Mouse (Mus musculus): Measurements from ENCODE around the gene Ncapg2.

The Ncapg2 gene

GRCm38 (mm10) chr12:116405045-116405835 is at the start of gene Ncapg2:
Gene Ncapg2, plus strand, starts transcription at chr12:116405402.
- DNase-seq, result peak; percentile 97

DNA sequence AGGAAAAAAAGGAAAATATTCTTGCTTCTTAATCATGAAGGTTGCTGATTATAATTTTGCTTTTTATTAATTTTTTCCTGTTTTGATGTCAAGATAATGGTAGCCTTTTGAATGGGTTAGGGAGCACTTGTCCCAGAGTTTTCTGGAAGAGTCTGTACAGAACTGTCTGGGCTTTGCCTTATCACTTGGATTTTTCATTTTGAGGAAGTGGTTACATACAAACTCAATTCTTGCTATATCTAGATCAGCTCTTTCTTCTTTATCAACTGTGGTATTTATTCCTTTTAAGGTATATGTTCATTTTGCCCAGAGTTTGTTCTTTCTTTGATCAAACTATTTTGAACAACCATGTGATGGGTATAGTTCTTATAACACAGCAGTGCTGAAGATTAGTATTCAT is 43.1 kb upstream of the Ncapg2 start:
- DNase-seq, result no peak

DNA sequence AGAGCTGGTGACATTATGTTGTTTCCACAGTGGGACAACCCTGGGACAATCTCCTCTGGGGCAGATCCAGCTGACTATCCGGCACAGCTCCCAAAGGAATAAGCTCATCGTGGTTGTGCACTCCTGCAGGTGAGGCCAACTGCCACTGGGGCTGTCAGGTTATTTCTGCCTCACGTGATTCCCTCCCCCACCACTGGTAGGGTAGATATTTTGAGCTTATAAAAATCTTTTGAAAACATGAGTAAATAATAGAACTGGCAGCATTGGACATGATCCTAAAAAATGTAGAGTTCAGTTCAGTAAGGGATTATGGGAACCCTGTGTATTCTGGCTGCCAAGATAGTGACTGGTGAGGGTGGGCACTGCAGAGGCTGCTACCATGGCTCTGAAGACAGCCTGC is 38.3 kb upstream of the Ncapg2 start:
- DNase-seq, result no peak

- no peak for DNase-seq
Observed at GRCm38 (mm10) chr12:116367346-116367745, 37.9 kb upstream of the Ncapg2 start.

DNA sequence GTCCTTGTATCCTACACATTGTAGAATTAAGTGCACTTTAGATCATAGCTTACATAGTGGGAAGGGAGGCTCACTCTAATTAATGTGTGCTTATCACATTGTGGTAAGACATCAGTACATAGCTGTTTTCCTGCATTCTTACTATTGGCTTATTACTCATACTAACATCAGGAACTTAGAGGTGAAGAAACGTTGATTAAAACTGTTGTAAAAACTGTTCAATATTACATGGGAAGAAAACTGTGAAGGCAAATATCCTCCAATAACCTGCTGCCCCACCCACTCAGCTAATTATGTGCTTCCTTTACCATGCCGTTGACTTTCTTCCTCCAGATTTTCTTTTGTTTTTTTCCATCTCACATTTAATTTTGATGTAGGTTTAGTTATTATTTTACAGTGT is 36.3 kb upstream of the Ncapg2 start:
- DNase-seq, result no peak

DNA sequence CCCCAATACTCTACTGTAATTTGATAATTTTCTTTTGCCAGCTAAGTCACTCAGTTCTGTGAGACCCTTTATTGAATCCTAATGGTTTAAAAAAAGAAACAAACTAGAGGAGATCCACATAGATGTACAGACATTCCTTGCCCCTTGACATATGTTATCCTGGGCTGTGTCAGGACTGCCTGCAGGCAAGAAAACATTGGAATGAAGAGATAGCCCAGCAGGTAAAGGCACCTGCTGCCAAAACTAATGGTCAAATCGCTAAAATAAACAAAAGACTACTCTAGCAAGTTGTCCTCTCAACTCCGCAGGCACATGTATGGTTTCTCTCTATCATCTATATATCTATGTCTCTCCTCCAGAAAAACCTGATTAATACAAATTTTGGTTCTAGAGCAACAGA is 22.1 kb upstream of the Ncapg2 start:
- peak; percentile 34 to 43 for DNase-seq

DNA sequence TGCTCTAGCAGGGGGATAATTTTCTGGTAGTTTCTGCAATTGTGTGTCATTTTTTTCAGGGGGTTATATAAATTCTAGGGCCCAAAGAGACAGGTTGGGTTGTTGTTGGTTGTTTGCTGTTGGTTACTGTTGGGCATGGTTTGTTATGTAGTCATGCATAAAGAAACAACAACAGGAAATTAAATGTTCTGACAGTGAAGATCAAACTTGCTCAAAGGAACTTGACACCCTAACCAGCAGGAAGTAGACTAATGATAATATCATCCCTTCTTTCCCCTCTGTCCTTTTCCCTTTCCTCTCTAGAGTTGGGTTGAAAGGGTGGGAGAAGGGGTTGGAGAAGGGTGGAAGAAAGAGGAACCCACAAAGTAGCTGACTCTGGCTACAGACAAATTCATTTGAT is 21.2 kb upstream of the Ncapg2 start:
- DNase-seq, result no peak

- no peak for DNase-seq
Observed at GRCm38 (mm10) chr12:116386802-116387201, 18.4 kb upstream of the Ncapg2 start.

GRCm38 (mm10) chr12:116389868-116390267 is 15.3 kb upstream of the Ncapg2 start:
- no peak for DNase-seq

DNA sequence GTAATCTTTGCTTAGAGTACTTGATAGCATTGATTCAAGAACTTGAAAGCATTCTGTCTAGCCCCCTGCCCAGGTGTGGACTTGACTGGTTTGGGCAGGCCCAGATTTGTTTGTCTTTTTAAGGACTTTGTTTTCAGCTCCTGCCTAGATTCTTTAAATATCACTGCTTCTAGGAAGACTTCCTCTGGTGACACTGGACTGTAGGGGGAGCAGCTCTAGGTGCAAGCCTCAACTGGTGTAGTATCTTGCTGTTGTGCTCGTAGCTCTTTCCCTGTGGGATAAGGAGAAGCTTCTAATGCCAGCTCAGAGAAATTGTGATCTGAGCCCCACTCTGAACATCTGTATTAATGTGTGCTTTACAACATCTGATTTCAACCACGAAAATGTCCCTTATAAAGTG is 10.9 kb upstream of the Ncapg2 start:
- DNase-seq, result no peak

- no peak for DNase-seq
Observed at GRCm38 (mm10) chr12:116395312-116395711, 9.9 kb upstream of the Ncapg2 start.

GRCm38 (mm10) chr12:116396072-116396695 is 9.0 kb upstream of the Ncapg2 start:
- no peak for DNase-seq

GRCm38 (mm10) chr12:116404012-116404679 is 1.1 kb upstream of the Ncapg2 start:
- peak; percentile 20 to 31 for DNase-seq

- peak in 1 of 2 experiments; percentile 35 for DNase-seq
Observed at GRCm38 (mm10) chr12:116405836-116406155, 594 bp downstream of the Ncapg2 start.

DNA sequence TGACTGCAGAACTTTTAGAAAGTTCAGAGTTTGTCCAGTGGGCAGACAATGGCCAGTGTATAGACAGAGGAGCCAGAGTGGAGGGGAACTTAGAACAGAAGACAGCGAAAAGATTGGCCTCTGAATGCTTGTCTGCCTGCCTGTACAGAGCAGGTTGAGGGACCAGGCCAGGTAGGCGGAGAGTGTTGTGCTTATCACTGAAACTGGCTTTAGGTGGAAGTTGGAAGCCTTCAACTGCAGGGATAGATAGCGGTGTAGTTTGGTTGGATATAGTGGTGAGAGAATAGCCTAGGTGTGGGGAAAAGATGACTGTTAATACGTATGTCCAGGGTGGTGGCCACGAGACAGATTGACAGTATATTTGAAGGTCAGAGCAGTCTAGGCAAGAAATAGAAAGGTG is 2.7 kb downstream of the Ncapg2 start:
- DNase-seq, result no peak

- DNase-seq, result no peak
Observed at GRCm38 (mm10) chr12:116414941-116415340, 9.7 kb downstream of the Ncapg2 start.

GRCm38 (mm10) chr12:116416514-116416913 is 11.3 kb downstream of the Ncapg2 start:
- no peak for DNase-seq

DNA sequence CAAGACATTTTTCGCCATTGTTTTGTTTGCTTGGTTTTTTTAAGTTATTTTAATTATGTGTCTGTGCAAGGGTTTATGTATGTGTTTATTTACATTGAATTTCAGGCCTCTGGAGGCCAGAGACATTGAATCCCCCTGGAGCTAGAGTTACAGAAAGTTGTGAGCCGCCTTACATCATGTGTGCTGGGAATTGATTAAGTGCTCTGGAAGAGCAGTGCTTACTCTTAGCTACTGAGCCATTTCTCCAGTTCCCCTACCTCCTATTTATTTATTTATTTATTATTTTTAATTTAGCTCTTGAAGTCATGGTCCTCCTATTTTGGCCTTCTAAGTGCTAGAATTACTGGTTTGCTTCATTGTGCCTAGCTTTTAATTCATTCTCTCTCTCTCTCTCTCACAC is 16.5 kb downstream of the Ncapg2 start:
- DNase-seq, result no peak

DNA sequence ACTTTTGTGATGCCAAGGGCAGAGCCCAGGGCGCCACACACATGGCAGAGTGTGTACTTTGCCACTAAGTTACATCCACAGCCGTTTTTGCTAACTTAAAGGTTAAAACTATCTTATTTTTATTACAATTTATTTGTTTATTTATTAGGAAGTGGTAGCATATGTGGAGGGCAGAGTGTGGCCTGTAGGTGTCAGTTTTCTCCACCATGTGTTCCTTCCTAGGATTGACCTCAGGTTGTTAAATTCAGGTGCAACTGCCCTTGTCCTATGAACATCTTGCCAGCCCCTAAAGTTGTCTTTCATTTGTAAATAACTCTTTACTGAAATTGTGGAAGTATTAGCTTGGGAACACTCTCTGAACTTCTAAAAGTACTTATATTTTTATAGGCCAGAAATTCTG is 20.2 kb downstream of the Ncapg2 start:
- DNase-seq, result no peak

GRCm38 (mm10) chr12:116433742-116434141 is 28.5 kb downstream of the Ncapg2 start:
- DNase-seq, result no peak

GRCm38 (mm10) chr12:116435232-116435631 is 30.0 kb downstream of the Ncapg2 start:
- DNase-seq, result no peak

DNA sequence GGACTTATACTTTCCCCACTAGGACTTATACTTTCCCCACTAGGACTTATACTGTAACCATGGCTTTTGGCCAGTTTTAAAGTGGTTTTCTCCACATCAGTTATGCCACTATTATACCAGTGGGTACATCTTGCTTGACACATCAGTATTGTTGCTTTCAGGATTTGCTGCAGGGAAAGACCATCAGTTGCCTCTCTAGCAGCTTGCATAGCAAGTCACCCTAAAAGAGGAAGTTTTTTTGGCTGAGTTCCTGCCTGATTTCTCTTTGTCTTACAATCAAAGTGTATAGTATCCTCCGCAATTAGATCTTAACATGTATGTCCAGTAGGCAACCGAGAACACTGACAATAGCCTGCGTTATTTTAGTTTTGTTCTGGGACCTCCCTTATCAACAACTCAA is 30.9 kb downstream of the Ncapg2 start:
- no peak for DNase-seq

GRCm38 (mm10) chr12:116438591-116438990 is 33.4 kb downstream of the Ncapg2 start:
- DNase-seq, result no peak

- no peak for DNase-seq
Observed at GRCm38 (mm10) chr12:116442184-116442583, 37.0 kb downstream of the Ncapg2 start.
